Mouse (Mus musculus): ENCODE data around the gene Pde1b. TPM values are rescaled to one million over a fixed set of nuclear protein-coding genes. Genes with fewer than 3 reads are reported as not detected.
A peak's percentile ranks its signal among the peaks of the same experiment; 100 is the strongest.

The Pde1b gene
- total and polyA plus RNA-seq, 2 experiments from 2014 or later = 0.88 to 1.3 TPM

GRCm38 (mm10) chr15:103537822-103538213 is 35.0 kb downstream of the Pde1b start, which contains the start of gene Ppp1r1a:
Ppp1r1a (minus strand) TSS chr15:103538003.
- no peaks in the 10 kb centered on the region for H3K9me3 ChIP-seq (replicated peaks; ENCODE audit: control insufficient read depth, low read length)
- H3K27me3 ChIP-seq (ENCODE audit: control insufficient read depth, insufficient read depth, low read length) = peaks cover 6% of the 10 kb centered on the region; the same call in 1 of the 2 replicates
- peak within 1 kb of the TSS; percentile 64 for H3K9ac ChIP-seq (replicated peaks; ENCODE audit: low read depth, low read length)
- peak; percentile 83 for ATAC-seq (ENCODE audit: insufficient read depth, low read depth)
- WGBS = under 1% methylated on average over 35 of the region's 36 CpGs
- peak; percentile 44 for DNase-seq (ENCODE audit: low spot score)
- peak within 1 kb of the TSS; percentile 98 for H3K4me2 ChIP-seq (ENCODE audit: low read depth, low read length)
- peak within 1 kb of the TSS; percentile 75 for H3K4me3 ChIP-seq (ENCODE audit: low read depth, low read length)
- peak within 1 kb of the TSS; percentile 14; the same call in 1 of the 2 replicates for H3K27ac ChIP-seq (ENCODE audit: low read depth)
- TF ChIP-seq CTCF (IDR thresholded peaks at IDR 0.05; ENCODE audit: low read depth) (no peak), EP300 (IDR thresholded peaks at IDR 0.05; ENCODE audit: low read depth) (no peak)
- peaks cover 4% of the 10 kb centered on the region for H3K4me1 ChIP-seq (ENCODE audit: control insufficient read depth, insufficient read depth)
- no peaks in the 10 kb centered on the region for H3K36me3 ChIP-seq (replicated peaks; ENCODE audit: control insufficient read depth, insufficient read depth, low read length)

GRCm38 (mm10) chr15:103539259-103539658 is 36.4 kb downstream of the Pde1b start:
- no peak for ATAC-seq (ENCODE audit: insufficient read depth, low read depth)
- H3K27ac ChIP-seq (ENCODE audit: low read depth) = no peak overlapping the region
- no peaks in the 10 kb centered on the region for H3K36me3 ChIP-seq (replicated peaks; ENCODE audit: control insufficient read depth, insufficient read depth, low read length)
- no peak overlapping the region for H3K4me3 ChIP-seq (ENCODE audit: low read depth, low read length)
- no peak overlapping the region for H3K9ac ChIP-seq (replicated peaks; ENCODE audit: low read depth, low read length)
- DNase-seq (ENCODE audit: low spot score) = no peak
- no peak overlapping the region for H3K4me2 ChIP-seq (ENCODE audit: low read depth, low read length)
- peaks cover 4% of the 10 kb centered on the region for H3K4me1 ChIP-seq (ENCODE audit: control insufficient read depth, insufficient read depth)
- no peak for TF ChIP-seq EP300 (IDR thresholded peaks at IDR 0.05; ENCODE audit: low read depth)
- TF ChIP-seq CTCF (IDR thresholded peaks at IDR 0.05; ENCODE audit: low read depth) = no peak
- H3K9me3 ChIP-seq (replicated peaks; ENCODE audit: control insufficient read depth, low read length) = no peaks in the 10 kb centered on the region
- 80% methylated on average over 2 of the region's 2 CpGs for WGBS
- H3K27me3 ChIP-seq (ENCODE audit: control insufficient read depth, insufficient read depth, low read length) = peaks cover 6% of the 10 kb centered on the region; the same call in 1 of the 2 replicates

GRCm38 (mm10) chr15:103540646-103541045 is 37.8 kb downstream of the Pde1b start:
- no peak overlapping the region for H3K4me2 ChIP-seq (ENCODE audit: low read depth, low read length)
- TF ChIP-seq EP300 (IDR thresholded peaks at IDR 0.05; ENCODE audit: low read depth) (no peak), CTCF (IDR thresholded peaks at IDR 0.05; ENCODE audit: low read depth) (no peak)
- ATAC-seq (ENCODE audit: insufficient read depth, low read depth) (no peak), DNase-seq (ENCODE audit: low spot score) (no peak)
- H3K27ac ChIP-seq (ENCODE audit: low read depth) = no peak overlapping the region
- H3K9ac ChIP-seq (replicated peaks; ENCODE audit: low read depth, low read length) = no peak overlapping the region
- H3K4me1 ChIP-seq (ENCODE audit: control insufficient read depth, insufficient read depth) = peaks cover 4% of the 10 kb centered on the region
- WGBS = 45% methylated on average over 1 of the region's 1 CpGs
- no peaks in the 10 kb centered on the region for H3K36me3 ChIP-seq (replicated peaks; ENCODE audit: control insufficient read depth, insufficient read depth, low read length)
- no peaks in the 10 kb centered on the region for H3K9me3 ChIP-seq (replicated peaks; ENCODE audit: control insufficient read depth, low read length)
- no peak overlapping the region for H3K4me3 ChIP-seq (ENCODE audit: low read depth, low read length)
- H3K27me3 ChIP-seq (ENCODE audit: control insufficient read depth, insufficient read depth, low read length) = peaks cover 6% of the 10 kb centered on the region; the same call in 1 of the 2 replicates

- H3K9ac ChIP-seq (replicated peaks; ENCODE audit: low read depth, low read length) = no peak overlapping the region
- peaks cover 5% of the 10 kb centered on the region; the same call in 1 of the 2 replicates for H3K27me3 ChIP-seq (ENCODE audit: control insufficient read depth, insufficient read depth, low read length)
- ATAC-seq (ENCODE audit: insufficient read depth, low read depth) (no peak), DNase-seq (ENCODE audit: low spot score) (no peak)
- no peak overlapping the region for H3K4me2 ChIP-seq (ENCODE audit: low read depth, low read length)
- H3K4me1 ChIP-seq (ENCODE audit: control insufficient read depth, insufficient read depth) = peaks cover 2% of the 10 kb centered on the region; the same call in 1 of the 2 replicates
- H3K4me3 ChIP-seq (ENCODE audit: low read depth, low read length) = no peak overlapping the region
- TF ChIP-seq CTCF (IDR thresholded peaks at IDR 0.05; ENCODE audit: low read depth) = no peak
- TF ChIP-seq EP300 (IDR thresholded peaks at IDR 0.05; ENCODE audit: low read depth) = no peak
- H3K27ac ChIP-seq (ENCODE audit: low read depth) = no peak overlapping the region
- no peaks in the 10 kb centered on the region for H3K9me3 ChIP-seq (replicated peaks; ENCODE audit: control insufficient read depth, low read length)
- no peaks in the 10 kb centered on the region for H3K36me3 ChIP-seq (replicated peaks; ENCODE audit: control insufficient read depth, insufficient read depth, low read length)
Measured at GRCm38 (mm10) chr15:103542526-103542925, 39.7 kb downstream of the Pde1b start.

GRCm38 (mm10) chr15:103547983-103548382 is 45.1 kb downstream of the Pde1b start:
- no peak for TF ChIP-seq CTCF (IDR thresholded peaks at IDR 0.05; ENCODE audit: low read depth)
- TF ChIP-seq EP300 (IDR thresholded peaks at IDR 0.05; ENCODE audit: low read depth) = no peak
- no peaks in the 10 kb centered on the region for H3K36me3 ChIP-seq (replicated peaks; ENCODE audit: control insufficient read depth, insufficient read depth, low read length)
- H3K4me1 ChIP-seq (ENCODE audit: control insufficient read depth, insufficient read depth) = no peaks in the 10 kb centered on the region
- no peaks in the 10 kb centered on the region for H3K9me3 ChIP-seq (replicated peaks; ENCODE audit: control insufficient read depth, low read length)
- H3K27me3 ChIP-seq (ENCODE audit: control insufficient read depth, insufficient read depth, low read length) = no peaks in the 10 kb centered on the region
- no peak for ATAC-seq (ENCODE audit: insufficient read depth, low read depth)
- DNase-seq (ENCODE audit: low spot score) = no peak
- H3K9ac ChIP-seq (replicated peaks; ENCODE audit: low read depth, low read length) = no peak overlapping the region
- no peak overlapping the region for H3K4me2 ChIP-seq (ENCODE audit: low read depth, low read length)
- WGBS = 78% methylated on average over 3 of the region's 3 CpGs
- no peak overlapping the region for H3K4me3 ChIP-seq (ENCODE audit: low read depth, low read length)
- H3K27ac ChIP-seq (ENCODE audit: low read depth) = no peak overlapping the region

- H3K4me3 ChIP-seq (ENCODE audit: low read depth, low read length) = no peak overlapping the region
- no peaks in the 10 kb centered on the region for H3K9me3 ChIP-seq (replicated peaks; ENCODE audit: control insufficient read depth, low read length)
- DNase-seq (ENCODE audit: low spot score) (no peak), ATAC-seq (ENCODE audit: insufficient read depth, low read depth) (no peak)
- H3K9ac ChIP-seq (replicated peaks; ENCODE audit: low read depth, low read length) = no peak overlapping the region
- H3K4me1 ChIP-seq (ENCODE audit: control insufficient read depth, insufficient read depth) = no peaks in the 10 kb centered on the region
- no peaks in the 10 kb centered on the region for H3K36me3 ChIP-seq (replicated peaks; ENCODE audit: control insufficient read depth, insufficient read depth, low read length)
- no peak overlapping the region for H3K4me2 ChIP-seq (ENCODE audit: low read depth, low read length)
- 84% methylated on average over 1 of the region's 1 CpGs for WGBS
- no peak overlapping the region for H3K27ac ChIP-seq (ENCODE audit: low read depth)
- H3K27me3 ChIP-seq (ENCODE audit: control insufficient read depth, insufficient read depth, low read length) = no peaks in the 10 kb centered on the region
- no peak for TF ChIP-seq CTCF (IDR thresholded peaks at IDR 0.05; ENCODE audit: low read depth)
- TF ChIP-seq EP300 (IDR thresholded peaks at IDR 0.05; ENCODE audit: low read depth) = no peak
Measured at GRCm38 (mm10) chr15:103549475-103549874, 46.6 kb downstream of the Pde1b start.
